Mouse (Mus musculus) cerebellum, adult 9-10 months (tissue): ENCODE measurements around the gene Eed.

Experiments used
- DNase-seq: peaks from one replicate; pipeline ENCODE4 v3.0.0; 2022

Eed gene

GRCm38 (mm10) chr7:89980133-89980484 lies 674 bp downstream of the Eed start:
- DNase-seq: no peak

- no peak for DNase-seq
These were observed 1.2 kb downstream of the Eed start for GRCm38 (mm10) chr7:89979432-89980130.

DNA sequence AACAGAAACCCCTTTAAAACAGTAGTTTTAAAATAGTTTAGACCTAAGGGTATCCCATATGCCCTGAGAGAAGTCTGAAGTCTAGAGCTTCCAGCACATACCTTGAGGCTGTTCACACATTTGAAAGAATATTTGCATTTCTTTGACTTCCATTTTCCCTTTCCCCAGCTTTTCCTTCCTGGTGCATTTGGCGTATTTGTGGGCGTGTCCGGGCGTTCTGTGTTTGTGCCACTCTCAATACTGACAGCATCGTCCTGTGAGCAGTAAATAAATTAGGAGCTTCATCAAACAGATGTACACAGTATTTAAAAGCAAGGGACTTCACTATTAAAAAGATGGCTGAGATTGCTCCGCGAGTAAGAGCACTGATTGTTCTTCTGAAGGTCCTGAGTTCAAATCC lies 4.0 kb downstream of the Eed start:
- no peak for DNase-seq

DNA sequence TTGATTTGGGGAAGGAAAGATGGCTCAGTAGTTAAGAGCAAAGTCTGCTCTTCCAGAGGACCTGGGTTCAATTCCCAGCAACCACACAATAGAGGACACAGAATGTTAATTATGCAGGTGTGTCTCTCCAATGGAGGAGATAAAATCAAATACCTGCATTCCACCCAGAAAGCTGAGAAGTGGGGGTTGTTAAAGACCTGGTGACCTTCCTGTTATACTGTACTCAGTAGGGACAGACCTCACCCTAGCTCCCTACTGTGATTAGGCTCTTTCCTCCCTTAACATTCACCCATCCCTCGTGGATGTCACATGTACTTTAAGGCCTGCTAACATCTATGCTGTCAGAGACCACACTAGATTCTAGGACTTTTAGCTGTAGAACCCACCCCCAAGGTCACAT lies 5.2 kb downstream of the Eed start:
- DNase-seq: no peak

- DNase-seq: no peak
These were observed 13.5 kb downstream of the Eed start for GRCm38 (mm10) chr7:89967235-89967634.

DNA sequence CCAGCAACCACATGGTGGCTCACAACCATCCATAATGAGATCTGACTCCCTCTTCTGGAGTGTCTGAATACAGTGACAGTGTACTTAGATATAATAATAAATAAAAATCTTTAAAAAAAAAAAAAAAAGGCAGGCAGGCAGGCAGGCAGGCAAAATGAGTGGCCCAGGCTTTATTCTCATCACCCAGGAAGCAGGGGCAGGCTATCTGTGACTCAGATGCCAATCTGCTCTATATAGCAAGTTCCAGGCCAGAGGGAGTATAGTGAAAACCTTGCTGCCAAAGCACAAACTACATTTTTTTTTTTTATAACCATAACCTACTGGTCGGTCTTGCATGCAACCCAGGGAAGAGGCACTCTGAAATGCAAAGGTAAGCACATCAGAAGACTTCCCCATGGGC lies 14.0 kb downstream of the Eed start:
- no peak for DNase-seq

- no peak for DNase-seq
These were observed 17.6 kb downstream of the Eed start for GRCm38 (mm10) chr7:89963135-89963534.

- no peak for DNase-seq
These were observed 23.5 kb downstream of the Eed start for GRCm38 (mm10) chr7:89957300-89957699.

DNA sequence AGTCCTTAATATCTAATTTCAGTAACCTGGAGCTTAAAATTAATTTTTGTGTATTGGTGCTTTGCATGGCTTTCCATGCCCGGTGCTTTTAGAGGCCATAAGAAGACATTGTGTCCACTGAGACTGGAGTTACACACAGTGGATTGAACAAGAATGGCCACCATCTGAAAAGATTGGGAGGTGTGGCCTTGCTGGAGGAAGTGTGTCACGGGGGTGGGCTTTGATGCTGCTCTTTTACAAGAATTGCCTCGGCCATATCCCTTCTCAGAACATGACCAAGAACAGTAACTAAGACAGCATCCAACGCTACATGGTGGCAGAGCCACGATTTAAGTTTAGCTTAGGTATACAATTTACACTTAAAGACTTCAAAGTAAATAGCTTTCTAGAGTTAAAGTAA lies 26.5 kb downstream of the Eed start:
- no peak for DNase-seq

GRCm38 (mm10) chr7:89949403-89949802 lies 31.4 kb downstream of the Eed start:
- no peak for DNase-seq

- no peak for DNase-seq
These were observed 32.8 kb downstream of the Eed start for GRCm38 (mm10) chr7:89948026-89948425.

DNA sequence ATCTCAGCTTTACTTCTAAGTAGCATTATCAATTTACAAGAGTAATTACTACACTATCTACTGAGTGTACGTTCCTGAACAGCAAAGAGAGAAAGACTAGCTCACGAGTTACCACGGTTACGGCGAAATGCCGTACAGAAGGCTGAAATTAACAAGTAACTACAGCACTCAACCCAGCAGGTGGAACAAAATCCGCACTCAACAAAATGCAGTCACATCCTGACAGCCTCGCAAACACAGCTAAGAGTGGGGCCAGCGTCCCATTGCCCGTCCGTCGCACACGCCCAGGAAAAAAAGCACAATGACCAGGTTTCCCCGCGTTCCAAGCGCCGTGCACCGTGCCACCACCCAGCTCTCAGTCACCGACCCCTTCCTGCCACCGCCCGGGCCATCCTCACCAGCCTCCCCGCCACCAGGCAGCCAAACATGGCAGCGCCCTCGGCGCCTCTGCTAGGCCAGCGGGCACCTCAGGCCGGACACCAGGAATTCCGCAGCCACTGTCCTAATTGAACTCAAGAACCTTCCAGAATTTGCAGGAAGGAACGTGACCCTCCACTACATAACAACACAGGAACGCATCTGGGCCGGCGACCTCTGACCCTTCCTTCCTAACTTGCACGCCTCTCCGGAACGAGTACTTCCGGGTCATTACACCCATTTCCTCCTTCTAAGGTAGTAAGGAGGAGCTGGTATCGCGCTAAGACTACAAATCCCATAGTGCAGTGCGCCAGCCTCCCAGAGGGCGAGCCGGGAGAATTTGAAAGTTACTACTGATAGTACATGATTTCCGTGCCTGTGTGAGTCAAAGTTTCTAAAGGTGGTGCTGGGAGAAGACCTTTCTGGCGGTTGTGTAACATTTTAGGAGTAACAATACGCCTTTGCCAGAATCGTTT lies 40.0 kb downstream of the Eed start, which contains the start of gene Hikeshi:
TSS of gene Hikeshi (minus strand) at position 634 of the 893 bp plus-strand sequence.
- DNase-seq: peak; percentile 96

DNA sequence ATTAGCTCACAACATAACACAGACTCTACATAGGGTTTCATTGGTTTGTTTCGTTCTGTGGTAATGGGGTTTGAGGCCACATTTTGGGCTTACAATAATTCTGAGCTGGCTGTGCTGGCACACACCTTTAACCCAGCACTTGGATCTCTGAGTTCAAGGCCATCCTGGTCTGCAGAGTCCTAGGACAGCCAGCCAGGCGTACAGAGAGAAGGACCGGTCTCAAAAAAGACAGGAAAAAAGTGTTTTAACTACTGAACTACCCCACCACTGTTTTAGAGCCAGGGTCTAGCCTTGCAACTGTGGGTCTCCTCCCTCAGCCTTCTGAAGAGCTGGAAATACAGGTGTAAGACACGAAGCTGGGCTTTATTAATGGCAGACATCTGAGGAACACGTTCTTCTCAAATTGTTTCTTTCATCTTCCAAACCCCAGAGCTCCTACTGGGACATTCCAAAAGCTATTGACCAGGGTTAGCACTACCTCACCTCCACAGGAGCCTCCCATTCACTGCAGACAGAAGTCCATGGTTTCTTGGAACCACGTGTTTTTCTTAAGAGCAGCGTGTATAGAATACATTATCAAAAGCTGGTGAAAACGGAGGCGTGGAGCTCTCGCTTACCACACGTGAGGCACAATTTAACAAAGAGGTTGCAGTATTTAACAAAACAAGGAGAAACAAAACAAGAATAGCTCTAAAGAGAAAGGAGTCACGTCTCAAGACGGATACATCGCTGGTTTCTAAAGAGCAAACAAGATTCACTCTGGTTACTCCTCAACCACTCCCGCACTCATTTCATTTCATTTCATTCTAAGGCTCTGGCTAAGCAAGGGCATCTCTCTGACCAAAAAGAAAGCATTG lies 41.1 kb downstream of the Eed start:
- no peak for DNase-seq

DNA sequence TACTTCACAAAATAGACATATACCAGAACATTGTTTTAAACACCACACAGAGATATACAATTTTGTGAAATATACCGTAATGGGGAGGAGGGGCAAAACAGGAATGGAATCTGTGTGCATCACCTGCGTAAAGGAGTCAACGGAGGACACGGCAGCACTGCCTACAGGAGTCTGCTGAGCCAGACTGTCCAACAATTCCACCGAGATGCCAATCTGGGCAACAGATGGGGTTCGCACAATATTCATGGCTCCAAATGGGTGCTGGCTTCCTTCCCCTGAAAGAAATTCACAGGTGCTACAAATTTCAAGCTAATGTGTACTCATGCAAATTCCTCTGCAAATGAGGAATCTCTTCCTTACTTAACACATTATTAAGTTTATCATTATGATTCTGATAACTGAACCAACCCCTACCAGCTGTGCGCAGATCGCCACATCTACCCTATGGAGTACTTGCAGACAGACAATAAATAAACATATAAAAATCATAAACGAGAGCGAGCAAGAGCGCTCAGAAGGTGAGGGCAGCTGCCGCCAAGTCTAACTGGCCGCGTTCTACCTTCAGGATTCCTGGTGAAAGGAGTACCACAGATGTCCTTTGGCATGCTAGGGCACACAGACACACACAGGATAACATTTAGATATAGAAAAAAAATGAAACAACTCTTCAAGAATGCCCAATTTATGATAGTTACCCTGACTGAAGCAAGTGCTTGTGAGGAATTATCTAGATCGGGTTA lies 57.2 kb downstream of the Eed start:
- peak; percentile 90 for DNase-seq

GRCm38 (mm10) chr7:89917776-89918175 lies 63.0 kb downstream of the Eed start:
- DNase-seq: no peak

DNA sequence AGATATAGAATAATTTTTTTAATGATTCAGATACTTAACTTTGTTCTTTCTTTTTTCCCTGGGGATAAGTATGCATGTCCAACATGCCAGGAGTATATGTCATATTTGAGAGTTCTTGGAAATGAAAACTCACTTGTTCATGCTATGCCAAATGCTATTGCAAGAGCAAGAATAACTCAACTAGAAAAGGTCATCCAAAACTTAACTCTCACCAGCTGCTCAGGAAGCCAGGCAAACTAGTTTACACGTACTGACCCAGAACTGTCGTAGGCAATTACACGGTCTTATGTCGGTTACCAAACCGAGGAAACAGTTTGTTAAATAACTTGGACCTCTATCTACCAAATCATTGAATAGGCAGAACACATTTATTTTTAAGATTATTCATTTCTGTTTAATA lies 64.1 kb downstream of the Eed start:
- DNase-seq: no peak

GRCm38 (mm10) chr7:89913432-89914158 lies 67.2 kb downstream of the Eed start:
- no peak for DNase-seq

GRCm38 (mm10) chr7:89912356-89912755 lies 68.4 kb downstream of the Eed start:
- DNase-seq: no peak

- no peak for DNase-seq
These were observed 71.1 kb downstream of the Eed start for GRCm38 (mm10) chr7:89909711-89910110.

- no peak for DNase-seq
These were observed 71.7 kb downstream of the Eed start for GRCm38 (mm10) chr7:89908899-89909621.

DNA sequence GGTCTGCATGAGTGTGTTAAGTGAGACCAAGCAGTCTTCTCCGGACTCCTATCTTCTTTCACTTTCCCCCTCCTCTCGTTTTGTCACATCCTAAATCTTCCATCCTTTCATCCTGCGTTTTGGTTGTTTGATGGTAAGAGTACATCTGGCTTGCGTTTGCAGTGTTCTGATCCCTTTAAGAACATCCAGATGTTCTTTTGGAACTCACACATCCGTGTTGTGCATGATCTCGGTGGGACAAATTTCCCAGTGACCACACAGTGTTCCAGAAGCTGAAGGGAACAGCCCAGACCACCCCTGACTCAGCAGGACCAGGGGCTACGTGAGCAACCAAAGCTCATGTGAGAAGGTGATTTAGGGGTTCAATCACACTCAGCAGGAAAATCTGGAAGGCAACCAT lies 72.4 kb downstream of the Eed start:
- DNase-seq: no peak
